Mouse (Mus musculus): ENCODE results near the gene Rin3.

DNA sequence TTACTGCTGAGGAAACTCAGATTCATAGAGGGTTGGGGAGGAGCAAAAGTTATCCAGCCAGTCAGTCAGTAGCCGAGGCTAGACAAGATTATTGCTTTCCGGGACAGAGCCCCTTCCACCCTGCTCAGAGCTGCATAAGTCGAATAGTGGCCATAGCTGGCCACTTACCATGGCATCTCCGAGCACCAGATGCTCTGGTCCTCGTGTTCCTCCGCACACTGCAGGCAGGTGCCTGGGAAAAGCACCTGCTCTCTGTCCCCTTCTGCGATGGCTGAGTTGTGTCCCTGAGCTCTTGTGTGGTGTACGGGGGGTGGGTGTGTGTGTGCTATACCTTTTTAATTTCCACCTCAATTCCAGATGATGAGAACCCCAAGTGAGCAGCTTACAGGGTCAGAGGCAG lies 12.8 kb downstream of the Rin3 start:
- no peak for TF ChIP-seq MYOD1 (IDR thresholded peaks at IDR 0.05; ENCODE audit: control insufficient read depth, insufficient read length, low read depth)
- TF ChIP-seq CTCF (IDR thresholded peaks at IDR 0.05; ENCODE audit: control insufficient read depth, insufficient read depth, insufficient read length), result no peak
- no peak for TF ChIP-seq USF1 (IDR thresholded peaks at IDR 0.05; ENCODE audit: low read depth)
